Mouse (Mus musculus) central nervous system, embryonic 14 days (tissue): ENCODE measurements around the gene Psmg3. TPM values are rescaled to one million over a fixed set of nuclear protein-coding genes. Genes with fewer than 3 reads are reported as not detected.

Experiments
- polyA plus RNA-seq: library from polyadenylated mRNA; depleted of rRNA; stranded (reverse); fragments of >200 nt; gene quantifications from 2 replicates; pipeline ENCODE4 v1.2.3, GENCODE M21; 2012; rRNA removed

The Psmg3 gene
- polyA plus RNA-seq: 58.0 and 63.7 TPM in 2 replicates

DNA sequence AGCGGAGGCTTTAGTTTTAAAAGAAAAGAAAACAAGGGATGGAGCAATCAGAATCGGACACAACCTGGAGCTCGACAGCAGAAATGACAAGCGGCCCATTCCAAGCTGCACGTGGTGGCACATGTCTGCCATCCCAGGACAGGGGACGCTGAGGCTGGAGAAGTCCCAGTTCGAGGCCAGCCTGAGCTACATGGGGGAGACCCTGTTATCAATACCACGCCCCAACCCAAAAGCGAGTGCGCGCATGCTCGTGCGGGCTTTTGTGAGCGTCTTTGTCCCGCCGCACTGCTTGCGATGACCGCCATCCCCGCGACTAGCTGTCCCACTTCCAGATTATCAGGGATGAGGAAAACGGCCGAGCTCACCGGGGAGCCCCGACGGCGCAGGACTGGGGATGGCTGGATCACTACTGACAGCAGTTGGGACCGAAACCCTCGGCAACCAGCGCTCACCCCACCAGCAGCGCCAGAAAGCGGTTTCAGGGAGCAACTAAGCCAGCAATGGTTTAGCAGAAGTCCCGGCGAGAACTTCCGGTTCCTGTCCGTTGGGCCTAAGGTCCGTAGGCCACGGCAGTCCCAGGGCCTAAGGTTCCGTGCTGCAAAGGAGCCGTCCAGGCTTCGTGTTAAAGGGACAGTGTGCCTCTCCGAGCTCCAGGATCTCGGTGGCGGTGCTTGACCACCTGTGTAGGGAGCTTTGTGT lies at the start of gene Psmg3, which contains the start of gene Gm26938:
Psmg3 (minus strand) TSS at position 529 of the 699 bp plus-strand sequence.
Gm26938 (minus strand) TSS at position 51 of the 699 bp plus-strand sequence.

DNA sequence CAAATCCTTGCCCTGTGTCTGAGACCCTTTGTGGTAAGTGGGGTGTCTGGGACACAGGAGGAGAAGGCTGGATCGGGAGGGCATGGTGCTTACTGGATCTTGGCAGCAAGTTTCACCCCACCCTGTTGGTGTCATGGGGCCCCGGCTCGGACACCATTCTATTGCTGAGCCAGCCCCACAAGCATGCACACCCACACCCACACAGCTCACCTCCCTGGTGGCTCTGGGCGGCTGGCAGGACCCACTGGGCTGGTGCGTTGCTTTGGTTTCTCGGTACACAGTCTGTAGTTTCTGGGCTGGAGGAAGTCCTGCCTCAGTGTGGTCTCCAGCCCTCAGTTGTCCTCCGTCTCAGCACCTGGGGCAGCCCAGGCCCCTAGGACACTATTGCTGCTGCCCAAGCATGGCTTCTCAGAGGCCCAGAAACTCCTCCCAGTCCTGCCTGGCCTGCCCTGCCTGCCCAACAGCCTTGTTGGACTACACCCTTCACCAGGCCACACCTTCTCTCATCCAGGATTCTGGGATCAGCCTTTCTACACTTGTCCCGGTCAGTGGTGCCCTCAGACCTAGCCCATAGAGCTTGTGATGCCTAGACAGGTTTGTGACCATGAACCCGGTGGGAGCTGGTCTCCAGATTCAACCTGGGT lies 7.0 kb downstream of the Psmg3 start, which contains the start of gene Tmem184a:
Tmem184a (minus strand) TSS at position 380 of the 644 bp plus-strand sequence.

DNA sequence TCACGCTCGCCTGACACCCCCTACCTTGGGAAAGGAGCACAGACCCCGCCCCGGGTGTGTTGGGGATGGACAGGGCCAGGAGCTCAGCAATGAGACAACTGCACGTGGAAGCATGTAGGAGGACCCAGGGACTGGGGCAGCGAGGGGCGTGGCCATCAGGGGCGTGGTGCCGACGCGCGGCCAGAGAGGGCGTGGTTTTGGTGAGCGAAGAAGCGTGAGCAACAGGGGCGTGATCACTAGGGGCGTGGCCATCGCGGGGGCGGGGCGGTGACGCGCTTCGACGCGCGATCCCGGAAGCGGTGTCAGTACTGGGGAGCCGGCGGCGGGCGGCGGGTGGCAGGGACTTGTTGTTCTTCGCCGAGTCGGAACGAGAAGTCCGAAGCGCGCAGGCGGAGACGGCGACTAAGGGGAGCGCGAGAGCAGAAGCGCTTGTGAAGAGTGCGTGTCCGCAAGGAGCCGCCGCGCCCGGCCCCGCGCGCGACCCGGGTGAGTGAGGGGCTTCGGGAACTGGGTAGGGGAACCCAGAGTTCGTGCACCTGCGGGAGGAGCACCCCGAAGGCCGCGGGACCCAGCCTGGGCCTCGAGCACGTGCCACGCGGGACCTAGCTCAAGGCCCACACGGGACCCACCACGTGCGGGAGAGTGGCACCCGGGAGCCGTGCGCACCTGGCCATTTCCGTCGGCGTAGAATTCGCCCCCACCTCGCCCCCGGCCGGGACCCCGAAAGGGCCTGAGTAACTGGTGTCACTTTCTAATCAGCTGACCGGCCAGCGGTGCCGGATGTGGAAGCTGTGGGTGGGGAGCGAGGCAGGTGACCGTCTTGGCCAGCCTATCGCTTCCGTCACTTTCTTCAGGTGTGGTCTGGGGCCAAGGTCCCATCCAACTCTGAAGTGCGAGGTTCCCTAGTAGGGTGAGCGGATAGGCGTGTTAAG lies 35.2 kb downstream of the Psmg3 start, which contains the start of gene Mafk:
Mafk (plus strand) TSS at position 287 of the 932 bp plus-strand sequence.

DNA sequence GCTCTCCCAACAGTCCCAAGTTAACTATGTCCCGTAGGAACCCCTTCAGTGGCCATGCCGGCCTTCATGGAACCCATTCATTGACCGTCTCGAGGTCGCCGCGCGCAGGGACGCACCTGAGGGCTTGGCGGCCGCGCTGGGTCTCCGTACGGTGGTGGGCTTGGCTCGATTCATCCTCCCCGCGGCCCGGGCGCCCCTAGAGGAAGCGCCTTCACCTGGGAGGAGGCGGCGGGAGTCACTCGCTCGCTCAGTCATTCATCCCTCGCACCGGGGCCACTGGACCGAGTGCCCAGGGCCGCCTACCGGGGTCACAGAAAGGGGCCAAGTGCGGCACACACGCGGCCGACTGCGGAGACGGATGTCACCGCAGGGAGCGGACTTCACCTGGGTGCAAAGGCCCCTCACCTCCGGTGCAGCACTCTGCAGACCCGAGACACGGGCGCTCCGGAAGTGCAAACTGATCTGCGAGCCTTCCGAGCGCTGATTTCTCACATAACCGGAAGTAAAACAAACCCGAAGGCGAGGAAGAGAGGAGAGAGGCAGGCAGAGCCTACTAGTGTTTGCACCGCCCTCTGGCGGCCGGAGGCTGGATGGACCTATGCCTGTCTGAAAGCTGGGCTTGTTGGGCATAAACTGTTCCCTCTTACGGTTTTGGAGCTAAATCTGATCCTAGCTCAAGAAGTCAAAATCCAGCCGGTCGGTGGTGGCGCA lies 51.3 kb downstream of the Psmg3 start, which contains the start of gene Ints1:
Ints1 (minus strand) TSS at position 459 of the 711 bp plus-strand sequence.

Other genes starting within 250 kb of the Psmg3 start
- 7.2 and 10.1 TPM in 2 replicates for gene Micall2, start 90.5 kb downstream of the Psmg3 start, polyA plus RNA-seq
- gene Ints1, start 51.2 kb downstream of the Psmg3 start, polyA plus RNA-seq: 50.4 and 53.9 TPM in 2 replicates
- 10.4 and 11.8 TPM in 2 replicates for gene Mafk, start 35.4 kb downstream of the Psmg3 start, polyA plus RNA-seq
- gene Tmem184a, start 7.0 kb downstream of the Psmg3 start, polyA plus RNA-seq: 0.21 and 1.0 TPM in 2 replicates
- not detected in 2 replicates for gene Gm26938, start 478 bp downstream of the Psmg3 start, polyA plus RNA-seq
- 7.9 and 8.3 TPM in 2 replicates for gene Elfn1, start 81.1 kb upstream of the Psmg3 start, polyA plus RNA-seq